7 mouse cellular contexts compared by ENCODE assay signal in genomic region chr10:110745640-110746032, GRCm38 (mm10). TPM values are rescaled to one million over a fixed set of nuclear protein-coding genes. Genes with fewer than 3 reads are reported as not detected.
DNase-seq lines count a peak whose midpoint lies in the region; ATAC-seq lines count a peak whose summit lies in the region.

No protein-coding gene starts in this region.

- H3K4me1 ChIP-seq in neural tube, embryonic 11.5 days (ENCODE audit: control insufficient read depth, insufficient read depth, low read length) = no peaks in the 10 kb centered on the region
- peaks cover 42% of the 10 kb centered on the region for H3K4me1 ChIP-seq in erythroblast, embryonic 14.5 days (ENCODE audit: control insufficient read depth)
- H3K4me1 ChIP-seq in limb, embryonic 13.5 days = peaks cover 18% of the 10 kb centered on the region
- H3K4me1 ChIP-seq in stomach, embryonic 16.5 days (ENCODE audit: control insufficient read depth, insufficient read depth, low read length) = peaks cover 3% of the 10 kb centered on the region; the same call in 1 of the 2 replicates

- DNase-seq in neural tube, embryonic 11.5 days (ENCODE audit: low spot score) = no peak
- no peak for DNase-seq in neural tube, embryonic 10.5 days (ENCODE audit: extremely low spot score, low spot score)
- DNase-seq in cerebellum, adult 11 months = no peak

- H3K27me3 ChIP-seq in neural tube, embryonic 11.5 days (ENCODE audit: control insufficient read depth, insufficient read depth, low read length) = no peaks in the 10 kb centered on the region
- peaks cover 30% of the 10 kb centered on the region for H3K27me3 ChIP-seq in erythroblast, embryonic 14.5 days (ENCODE audit: control insufficient read depth)
- H3K27me3 ChIP-seq in limb, embryonic 13.5 days = no peaks in the 10 kb centered on the region
- no peaks in the 10 kb centered on the region for H3K27me3 ChIP-seq in stomach, embryonic 16.5 days (ENCODE audit: control insufficient read depth, insufficient read depth, low read length)

- under 1% methylated on average over 23 of the region's 23 CpGs for WGBS in neural tube, embryonic 11.5 days
- WGBS in limb, embryonic 13.5 days = 0% methylated on average over 23 of the region's 23 CpGs
- under 1% methylated on average over 21 of the region's 23 CpGs for WGBS in stomach, embryonic 16.5 days

- peak overlapping the region; percentile 72 for H3K4me2 ChIP-seq in neural tube, embryonic 11.5 days (ENCODE audit: low read depth)
- peak overlapping the region; percentile 94 for H3K4me2 ChIP-seq in limb, embryonic 13.5 days (replicated peaks)
- peak overlapping the region; percentile 88 for H3K4me2 ChIP-seq in stomach, embryonic 16.5 days (ENCODE audit: low read depth, low read length)

- H3K9me3 ChIP-seq in neural tube, embryonic 11.5 days (ENCODE audit: control insufficient read depth, low read length) = no peaks in the 10 kb centered on the region
- no peaks in the 10 kb centered on the region for H3K9me3 ChIP-seq in erythroblast, embryonic 14.5 days (ENCODE audit: control insufficient read depth, low read length)
- H3K9me3 ChIP-seq in limb, embryonic 13.5 days = no peaks in the 10 kb centered on the region
- H3K9me3 ChIP-seq in stomach, embryonic 16.5 days (replicated peaks; ENCODE audit: control insufficient read depth, low read length) = no peaks in the 10 kb centered on the region

- H3K9ac ChIP-seq in neural tube, embryonic 11.5 days (ENCODE audit: low read length) = peak overlapping the region; percentile 92
- peak overlapping the region; percentile 86 for H3K9ac ChIP-seq in limb, embryonic 13.5 days
- H3K9ac ChIP-seq in stomach, embryonic 16.5 days (ENCODE audit: low read length) = peak overlapping the region; percentile 83

- peak overlapping the region; percentile 73 for H3K27ac ChIP-seq in neural tube, embryonic 11.5 days (ENCODE audit: low read depth, low read length)
- H3K27ac ChIP-seq in limb, embryonic 13.5 days = peak overlapping the region; percentile 61; the same call in 1 of the 2 replicates
- peak overlapping the region; percentile 62; the same call in 1 of the 2 replicates for H3K27ac ChIP-seq in stomach, embryonic 16.5 days (ENCODE audit: low read length)

- H3K4me3 ChIP-seq in neural tube, embryonic 11.5 days (ENCODE audit: low read depth, low read length) = peak overlapping the region; percentile 78
- peak overlapping the region; percentile 98 for H3K4me3 ChIP-seq in erythroblast, embryonic 14.5 days (replicated peaks)
- H3K4me3 ChIP-seq in limb, embryonic 13.5 days = peak overlapping the region; percentile 87
- H3K4me3 ChIP-seq in stomach, embryonic 16.5 days (replicated peaks; ENCODE audit: low read length) = peak overlapping the region; percentile 81

- ATAC-seq in neural tube, embryonic 11.5 days (ENCODE audit: insufficient read depth, low FRiP score, low TSS enrichment) = no peak; the same call in 1 of the 2 replicates
- peak; percentile 55; the same call in 1 of the 2 replicates for ATAC-seq in limb, embryonic 13.5 days (ENCODE audit: low FRiP score, low read depth)
- ATAC-seq in stomach, embryonic 16.5 days (ENCODE audit: insufficient read depth, low FRiP score) = peak; percentile 42
- no peak; the same call in 1 of the 2 replicates for ATAC-seq in megakaryocyte-erythroid progenitor cell, adult 5-6 weeks (replicated peaks; ENCODE audit: low FRiP score, low TSS enrichment, poor library complexity, severe bottlenecking)

- no peaks in the 10 kb centered on the region; the same call in 1 of the 2 replicates for H3K36me3 ChIP-seq in neural tube, embryonic 11.5 days (ENCODE audit: control insufficient read depth, insufficient read depth, low read length)
- H3K36me3 ChIP-seq in erythroblast, embryonic 14.5 days (ENCODE audit: control insufficient read depth) = peaks cover 41% of the 10 kb centered on the region
- peaks cover 28% of the 10 kb centered on the region for H3K36me3 ChIP-seq in limb, embryonic 13.5 days
- no peaks in the 10 kb centered on the region for H3K36me3 ChIP-seq in stomach, embryonic 16.5 days (ENCODE audit: control insufficient read depth, insufficient read depth, low read length)

RNA-seq across cellular contexts. Expression of gene E2f7, which starts 0.4 kb away (rescaled TPM):
- 30.3 and 33.1 TPM in 2 replicates for polyA plus RNA-seq in neural tube, embryonic 11.5 days (2014; fragmentation: Nextera tagmentation; extraction: Ambion mirVana)
- polyA plus RNA-seq in erythroblast, embryonic 14.5 days (2012) = 2.1 and 2.7 TPM in 2 replicates
- polyA plus RNA-seq in limb, embryonic 13.5 days (2015; fragmentation: Nextera tagmentation; extraction: Ambion mirVana) = 24.6 and 26.2 TPM in 2 replicates
- polyA plus RNA-seq in stomach, embryonic 16.5 days (2015; fragmentation: Nextera tagmentation; extraction: Ambion mirVana) = 16.2 and 17.0 TPM in 2 replicates
- 8.9 and 14.3 TPM in 2 replicates for total RNA-seq in megakaryocyte-erythroid progenitor cell, adult 5-6 weeks (2014; fragmentation: Nextera tagmentation)
- 1.9 and 9.0 TPM in 2 replicates for total RNA-seq in megakaryocyte-erythroid progenitor cell, adult 5-6 weeks (2017)

Comparison
In these comparisons a context has a peak if more than half of its experiments do, and no peak if none do; other contexts are left out.
1. ATAC-seq: peak in limb, embryonic 13.5 days (single experiment) and stomach, embryonic 16.5 days (single experiment); none in neural tube, embryonic 11.5 days (single experiment) and megakaryocyte-erythroid progenitor cell, adult 5-6 weeks (single experiment).
2. Peak in every context shown above with its lines, with median percentiles within 50 percentile points of each other: H3K27ac ChIP-seq, H3K4me2 ChIP-seq, H3K4me3 ChIP-seq and H3K9ac ChIP-seq.